Mouse (Mus musculus): Measurements from ENCODE around the gene C1qtnf5. TPM values are rescaled to one million over a fixed set of nuclear protein-coding genes. Genes with fewer than 3 reads are reported as not detected.
"Not testable (repeated sequence)": the region's sequence is repeated elsewhere in the genome, so short reads cannot be mapped to it uniquely, and the experiment has no call there.

The C1qtnf5 gene
- polyA plus RNA-seq, 1 experiment = 29.1 TPM

- H3K27me3 ChIP-seq (ENCODE audit: control insufficient read depth, insufficient read depth, low read length) = no peaks in the 10 kb centered on the region
- no peak overlapping the region for H3K27ac ChIP-seq (ENCODE audit: insufficient read depth, low read length)
- 58% methylated on average over 31 of the region's 31 CpGs for WGBS
- TF ChIP-seq POLR2A (IDR thresholded peaks at IDR 0.05; ENCODE audit: borderline replicate concordance, insufficient read depth, low read length) = no peak
- no peak for TF ChIP-seq CTCF (IDR thresholded peaks at IDR 0.05; ENCODE audit: borderline replicate concordance, insufficient read depth, low read depth, low read length)
- no peak for DNase-seq
- peaks cover 40% of the 10 kb centered on the region for H3K4me1 ChIP-seq (ENCODE audit: control insufficient read depth, insufficient read depth, low read length)
- no peak overlapping the region for H3K4me3 ChIP-seq (replicated peaks; ENCODE audit: insufficient read depth, low read depth, low read length)
Measured at GRCm38 (mm10) chr9:44108269-44109055, 1.4 kb downstream of the C1qtnf5 start.

- H3K4me1 ChIP-seq (ENCODE audit: control insufficient read depth, insufficient read depth, low read length) = peaks cover 40% of the 10 kb centered on the region
- TF ChIP-seq POLR2A (IDR thresholded peaks at IDR 0.05; ENCODE audit: borderline replicate concordance, insufficient read depth, low read length) (no peak), CTCF (IDR thresholded peaks at IDR 0.05; ENCODE audit: borderline replicate concordance, insufficient read depth, low read depth, low read length) (peak; percentile 81)
- 24% methylated on average over 9 of the region's 9 CpGs for WGBS
- H3K27me3 ChIP-seq (ENCODE audit: control insufficient read depth, insufficient read depth, low read length) = no peaks in the 10 kb centered on the region
- H3K4me3 ChIP-seq (replicated peaks; ENCODE audit: insufficient read depth, low read depth, low read length) = no peak overlapping the region
- H3K27ac ChIP-seq (ENCODE audit: insufficient read depth, low read length) = no peak overlapping the region
- peak; percentile 73 to 84 for DNase-seq
Measured at GRCm38 (mm10) chr9:44109360-44110095, 2.5 kb downstream of the C1qtnf5 start.

- H3K4me1 ChIP-seq (ENCODE audit: control insufficient read depth, insufficient read depth, low read length) = peaks cover 25% of the 10 kb centered on the region
- not testable (repeated sequence) for H3K27ac ChIP-seq (ENCODE audit: insufficient read depth, low read length); H3K27me3 ChIP-seq (ENCODE audit: control insufficient read depth, insufficient read depth, low read length); H3K4me3 ChIP-seq (replicated peaks; ENCODE audit: insufficient read depth, low read depth, low read length)
- DNase-seq = peak in 1 of 2 experiments; percentile 16
- 18% methylated on average over 10 of the region's 12 CpGs for WGBS
Measured at GRCm38 (mm10) chr9:44111909-44112308, 4.9 kb downstream of the C1qtnf5 start.

- Histone ChIP-seq H3K4me1 (ENCODE audit: control insufficient read depth, insufficient read depth, low read length) (peaks cover 14% of the 10 kb centered on the region), H3K4me3 (replicated peaks; ENCODE audit: insufficient read depth, low read depth, low read length) (peak within 1 kb of the TSS; percentile 59), H3K27ac (ENCODE audit: insufficient read depth, low read length) (no peak within 1 kb of the TSS), H3K27me3 (ENCODE audit: control insufficient read depth, insufficient read depth, low read length) (no peaks in the 10 kb centered on the region)
- TF ChIP-seq CTCF (IDR thresholded peaks at IDR 0.05; ENCODE audit: borderline replicate concordance, insufficient read depth, low read depth, low read length) = no peak
- peak; percentile 54; the same call in 1 of the 2 replicates for TF ChIP-seq POLR2A (IDR thresholded peaks at IDR 0.05; ENCODE audit: borderline replicate concordance, insufficient read depth, low read length)
- WGBS = under 1% methylated on average over 49 of the region's 51 CpGs
- DNase-seq = peak; percentile 96 to 98
Measured at GRCm38 (mm10) chr9:44113105-44113789, 6.2 kb downstream of the C1qtnf5 start, which contains the start of the genes Gm49380 and Rnf26. Gene Gm49380 (minus strand): TSS chr9:44113500. Gene Rnf26 (minus strand): TSS chr9:44113517.

- no peak overlapping the region for H3K4me3 ChIP-seq (replicated peaks; ENCODE audit: insufficient read depth, low read depth, low read length)
- peaks cover 3% of the 10 kb centered on the region; the same call in 1 of the 2 replicates for H3K4me1 ChIP-seq (ENCODE audit: control insufficient read depth, insufficient read depth, low read length)
- peak in 1 of 2 experiments; percentile 10 for DNase-seq
- no peak overlapping the region for H3K27ac ChIP-seq (ENCODE audit: insufficient read depth, low read length)
- 91% methylated on average over 2 of the region's 2 CpGs for WGBS
- TF ChIP-seq POLR2A (IDR thresholded peaks at IDR 0.05; ENCODE audit: borderline replicate concordance, insufficient read depth, low read length) (no peak), CTCF (IDR thresholded peaks at IDR 0.05; ENCODE audit: borderline replicate concordance, insufficient read depth, low read depth, low read length) (no peak)
- no peaks in the 10 kb centered on the region for H3K27me3 ChIP-seq (ENCODE audit: control insufficient read depth, insufficient read depth, low read length)
Measured at GRCm38 (mm10) chr9:44114453-44114852, 7.4 kb downstream of the C1qtnf5 start.

GRCm38 (mm10) chr9:44115599-44115998 is 8.6 kb downstream of the C1qtnf5 start:
- no peaks in the 10 kb centered on the region for H3K27me3 ChIP-seq (ENCODE audit: control insufficient read depth, insufficient read depth, low read length)
- no peak for DNase-seq
- TF ChIP-seq CTCF (IDR thresholded peaks at IDR 0.05; ENCODE audit: borderline replicate concordance, insufficient read depth, low read depth, low read length) (no peak), POLR2A (IDR thresholded peaks at IDR 0.05; ENCODE audit: borderline replicate concordance, insufficient read depth, low read length) (no peak)
- no peak overlapping the region for H3K4me3 ChIP-seq (replicated peaks; ENCODE audit: insufficient read depth, low read depth, low read length)
- WGBS = 91% methylated on average over 9 of the region's 9 CpGs
- H3K27ac ChIP-seq (ENCODE audit: insufficient read depth, low read length) = no peak overlapping the region
- no peaks in the 10 kb centered on the region for H3K4me1 ChIP-seq (ENCODE audit: control insufficient read depth, insufficient read depth, low read length)

GRCm38 (mm10) chr9:44116182-44116581 is 9.1 kb downstream of the C1qtnf5 start:
- Histone ChIP-seq H3K4me1 (ENCODE audit: control insufficient read depth, insufficient read depth, low read length) (no peaks in the 10 kb centered on the region), H3K4me3 (replicated peaks; ENCODE audit: insufficient read depth, low read depth, low read length) (no peak overlapping the region), H3K27me3 (ENCODE audit: control insufficient read depth, insufficient read depth, low read length) (no peaks in the 10 kb centered on the region), H3K27ac (ENCODE audit: insufficient read depth, low read length) (no peak overlapping the region)
- DNase-seq = no peak
- TF ChIP-seq CTCF (IDR thresholded peaks at IDR 0.05; ENCODE audit: borderline replicate concordance, insufficient read depth, low read depth, low read length) = no peak
- TF ChIP-seq POLR2A (IDR thresholded peaks at IDR 0.05; ENCODE audit: borderline replicate concordance, insufficient read depth, low read length) = no peak
- WGBS = 94% methylated on average over 4 of the region's 4 CpGs

All from cerebellum, adult 2 months (tissue).